Mouse (Mus musculus): ENCODE data around the gene 2210011C24Rik. TPM values are rescaled to one million over a fixed set of nuclear protein-coding genes. Genes with fewer than 3 reads are reported as not detected.

The 2210011C24Rik gene
- 1 to 10 TPM in 18 of 26 experiments, under 1 TPM in 2, not detected in 6; 0.49 to 7.5 (median 2.0) TPM for total RNA-seq (2018; cell fraction: chromatin; rRNA removed)
- 1 to 10 TPM; 1.4 to 9.1 (median 3.5) TPM for total RNA-seq (2018; cell fraction: cytosol; rRNA removed)
- 1 to 10 TPM in 21 of 26 experiments, under 1 TPM in 3, not detected in 2; 0.72 to 10.0 (median 2.1) TPM for total RNA-seq (2018; cell fraction: nucleus; rRNA removed)
- polyA plus RNA-seq (2018), result 1.9 to 5.2 TPM (median 2.9 TPM) in 3 replicates

GRCm38 (mm10) chr8:84011705-84012498 is at the start of gene 2210011C24Rik:
Gene 2210011C24Rik (minus strand): TSS chr8:84012171.
- Histone ChIP-seq H3K4me3 (ENCODE audit: inconsistent target) (peak within 1 kb of the TSS; percentile 30), H3K36me3 (ENCODE audit: inconsistent target) (no peaks in the 10 kb centered on the region), H3K79me2 (ENCODE audit: inconsistent target) (no peaks in the 10 kb centered on the region), H3K27ac (peak within 1 kb of the TSS; percentile 36; the same call in 1 of the 2 replicates)
- WGBS (ENCODE audit: missing documents), result 3% methylated on average over 40 of the region's 45 CpGs

- no peak overlapping the region for H3K27ac ChIP-seq
- no peak overlapping the region for H3K4me3 ChIP-seq (ENCODE audit: inconsistent target)
- H3K36me3 ChIP-seq (ENCODE audit: inconsistent target), result no peaks in the 10 kb centered on the region
- WGBS (ENCODE audit: missing documents), result 100% methylated on average over 2 of the region's 2 CpGs
- H3K79me2 ChIP-seq (ENCODE audit: inconsistent target), result no peaks in the 10 kb centered on the region
Observed at GRCm38 (mm10) chr8:84060245-84060644, 48.3 kb upstream of the 2210011C24Rik start.

DNA sequence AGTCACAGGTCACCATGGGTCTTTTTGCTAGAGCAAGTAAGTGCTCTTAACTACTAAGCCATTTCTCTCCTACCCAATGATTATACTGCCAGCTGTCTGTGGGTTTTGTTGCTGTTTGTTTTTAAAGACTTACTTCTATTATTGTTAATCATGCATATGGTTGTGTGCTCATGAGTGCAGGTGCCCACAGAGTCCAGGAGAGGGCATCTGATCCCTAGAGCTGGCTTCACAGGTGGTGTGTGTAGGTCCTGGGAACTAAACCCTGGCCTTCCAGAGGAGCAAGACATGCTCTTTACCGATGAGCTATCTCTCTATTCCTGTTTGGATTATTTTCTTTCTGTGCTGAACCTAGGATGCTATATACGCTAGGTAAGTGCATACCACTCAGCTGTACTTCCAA is 47.3 kb upstream of the 2210011C24Rik start:
- Histone ChIP-seq H3K27ac (no peak overlapping the region), H3K36me3 (ENCODE audit: inconsistent target) (no peaks in the 10 kb centered on the region), H3K79me2 (ENCODE audit: inconsistent target) (no peaks in the 10 kb centered on the region), H3K4me3 (ENCODE audit: inconsistent target) (no peak overlapping the region)
- 81% methylated on average over 2 of the region's 2 CpGs for WGBS (ENCODE audit: missing documents)

GRCm38 (mm10) chr8:84057827-84058226 is 45.9 kb upstream of the 2210011C24Rik start:
- H3K27ac ChIP-seq, result no peak overlapping the region
- 100% methylated on average over 1 of the region's 1 CpGs for WGBS (ENCODE audit: missing documents)
- no peaks in the 10 kb centered on the region for H3K36me3 ChIP-seq (ENCODE audit: inconsistent target)
- H3K79me2 ChIP-seq (ENCODE audit: inconsistent target), result no peaks in the 10 kb centered on the region
- H3K4me3 ChIP-seq (ENCODE audit: inconsistent target), result no peak overlapping the region

GRCm38 (mm10) chr8:84053229-84053628 is 41.3 kb upstream of the 2210011C24Rik start:
- Histone ChIP-seq H3K4me3 (ENCODE audit: inconsistent target) (no peak overlapping the region), H3K27ac (no peak overlapping the region), H3K79me2 (ENCODE audit: inconsistent target) (no peaks in the 10 kb centered on the region), H3K36me3 (ENCODE audit: inconsistent target) (no peaks in the 10 kb centered on the region)
- 94% methylated on average over 5 of the region's 5 CpGs for WGBS (ENCODE audit: missing documents)

GRCm38 (mm10) chr8:84052746-84053145 is 40.8 kb upstream of the 2210011C24Rik start:
- WGBS (ENCODE audit: missing documents), result 64% methylated on average over 3 of the region's 3 CpGs
- no peaks in the 10 kb centered on the region for H3K36me3 ChIP-seq (ENCODE audit: inconsistent target)
- no peak overlapping the region for H3K4me3 ChIP-seq (ENCODE audit: inconsistent target)
- H3K79me2 ChIP-seq (ENCODE audit: inconsistent target), result no peaks in the 10 kb centered on the region
- no peak overlapping the region for H3K27ac ChIP-seq

GRCm38 (mm10) chr8:84048171-84048570 is 36.2 kb upstream of the 2210011C24Rik start:
- 94% methylated on average over 5 of the region's 5 CpGs for WGBS (ENCODE audit: missing documents)

DNA sequence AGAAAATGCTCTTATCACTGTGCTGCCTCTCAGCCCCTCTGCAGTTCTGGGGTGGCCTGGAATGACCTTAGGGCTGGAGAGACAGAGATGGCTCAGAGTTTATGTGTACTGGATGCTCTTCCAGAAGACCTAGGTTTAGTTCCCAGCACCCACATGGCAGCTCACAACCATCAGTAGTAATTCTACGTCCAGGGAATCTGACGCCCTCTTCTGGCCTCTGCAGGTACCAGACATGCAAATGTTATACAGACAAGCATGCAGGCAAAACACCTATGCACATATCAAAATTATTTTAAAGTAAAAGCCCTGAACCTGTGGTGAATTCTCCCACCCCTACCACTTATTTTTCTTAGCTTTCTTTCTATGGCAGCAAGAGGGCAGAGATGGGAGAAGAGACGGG is 34.5 kb upstream of the 2210011C24Rik start:
- H3K4me3 ChIP-seq (ENCODE audit: inconsistent target), result no peak overlapping the region
- H3K79me2 ChIP-seq (ENCODE audit: inconsistent target), result no peaks in the 10 kb centered on the region
- 96% methylated on average over 3 of the region's 3 CpGs for WGBS (ENCODE audit: missing documents)
- H3K36me3 ChIP-seq (ENCODE audit: inconsistent target), result no peaks in the 10 kb centered on the region
- H3K27ac ChIP-seq, result no peak overlapping the region

More at GRCm38 (mm10) chr8:84048171-84048570, 36.2 kb upstream of the 2210011C24Rik start:
- Histone ChIP-seq H3K4me3 (ENCODE audit: inconsistent target) (no peak overlapping the region), H3K36me3 (ENCODE audit: inconsistent target) (no peaks in the 10 kb centered on the region), H3K79me2 (ENCODE audit: inconsistent target) (no peaks in the 10 kb centered on the region), H3K27ac (no peak overlapping the region)

- Histone ChIP-seq H3K4me3 (ENCODE audit: inconsistent target) (no peak within 1 kb of the TSS), H3K27ac (no peak within 1 kb of the TSS), H3K36me3 (ENCODE audit: inconsistent target) (no peaks in the 10 kb centered on the region), H3K79me2 (ENCODE audit: inconsistent target) (no peaks in the 10 kb centered on the region)
- 80% methylated on average over 6 of the region's 9 CpGs for WGBS (ENCODE audit: missing documents)
Observed at GRCm38 (mm10) chr8:84044900-84045299, 32.9 kb upstream of the 2210011C24Rik start, which contains the start of gene Rln3. Gene Rln3 (minus strand): TSS chr8:84045000.

DNA sequence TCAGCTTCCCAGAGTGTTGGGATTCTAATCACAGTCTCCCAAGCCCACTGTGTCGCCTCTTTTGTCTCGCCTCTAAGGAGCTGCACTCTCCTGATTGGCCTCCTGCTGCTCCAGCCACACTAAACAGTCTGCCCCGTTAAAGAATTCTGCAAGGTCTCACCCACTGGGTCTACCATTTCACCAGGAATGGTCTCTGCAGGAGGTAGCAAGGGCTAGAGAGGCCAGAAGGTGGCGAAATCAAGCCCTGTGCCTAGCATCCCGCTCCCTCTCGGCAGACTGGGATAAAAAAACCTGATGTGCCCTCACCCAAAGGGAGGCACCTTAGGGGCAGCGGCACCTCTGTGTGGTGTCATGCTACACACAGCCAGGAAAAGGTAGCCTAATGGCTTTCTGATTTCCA is 32.1 kb upstream of the 2210011C24Rik start:
- Histone ChIP-seq H3K36me3 (ENCODE audit: inconsistent target) (no peaks in the 10 kb centered on the region), H3K4me3 (ENCODE audit: inconsistent target) (no peak overlapping the region), H3K27ac (no peak overlapping the region), H3K79me2 (ENCODE audit: inconsistent target) (no peaks in the 10 kb centered on the region)
- WGBS (ENCODE audit: missing documents), result 92% methylated on average over 7 of the region's 7 CpGs

GRCm38 (mm10) chr8:84042948-84043342 is 31.0 kb upstream of the 2210011C24Rik start:
- Histone ChIP-seq H3K27ac (no peak overlapping the region), H3K36me3 (ENCODE audit: inconsistent target) (no peaks in the 10 kb centered on the region), H3K79me2 (ENCODE audit: inconsistent target) (no peaks in the 10 kb centered on the region), H3K4me3 (ENCODE audit: inconsistent target) (no peak overlapping the region)
- 50% methylated on average over 12 of the region's 12 CpGs for WGBS (ENCODE audit: missing documents)

GRCm38 (mm10) chr8:84042066-84042947 is 30.3 kb upstream of the 2210011C24Rik start, which contains the start of gene Il27ra:
Gene Il27ra (minus strand): TSS chr8:84042589.
- WGBS (ENCODE audit: missing documents), result 2% methylated on average over 39 of the region's 40 CpGs
- no peak within 1 kb of the TSS for H3K27ac ChIP-seq
- no peaks in the 10 kb centered on the region for H3K36me3 ChIP-seq (ENCODE audit: inconsistent target)
- H3K4me3 ChIP-seq (ENCODE audit: inconsistent target), result no peak within 1 kb of the TSS
- H3K79me2 ChIP-seq (ENCODE audit: inconsistent target), result no peaks in the 10 kb centered on the region

DNA sequence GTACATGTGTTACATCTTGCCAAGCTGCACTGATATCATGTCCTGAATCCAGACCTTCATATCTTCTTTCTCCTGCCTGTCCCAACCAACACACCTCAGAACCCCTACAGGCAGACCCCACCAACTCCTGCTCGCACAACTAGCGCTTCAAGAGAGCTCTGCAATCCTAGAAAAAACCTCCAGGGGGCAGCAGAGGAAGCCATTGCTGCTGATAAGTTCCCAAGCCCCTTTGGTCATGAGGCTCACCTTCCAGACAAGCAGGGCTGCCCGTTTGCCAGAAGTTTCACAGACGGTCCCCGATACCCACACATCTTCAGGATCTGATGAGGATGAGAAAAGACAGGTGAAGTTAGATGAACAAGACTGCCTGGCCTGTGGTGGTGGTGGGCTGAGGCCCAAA is 27.1 kb upstream of the 2210011C24Rik start:
- H3K27ac ChIP-seq, result no peak overlapping the region
- 13% methylated on average over 5 of the region's 5 CpGs for WGBS (ENCODE audit: missing documents)
- H3K4me3 ChIP-seq (ENCODE audit: inconsistent target), result no peak overlapping the region
- no peaks in the 10 kb centered on the region for H3K36me3 ChIP-seq (ENCODE audit: inconsistent target)
- H3K79me2 ChIP-seq (ENCODE audit: inconsistent target), result no peaks in the 10 kb centered on the region

GRCm38 (mm10) chr8:84038015-84038414 is 26.0 kb upstream of the 2210011C24Rik start:
- no peaks in the 10 kb centered on the region for H3K79me2 ChIP-seq (ENCODE audit: inconsistent target)
- no peak overlapping the region for H3K27ac ChIP-seq
- no peaks in the 10 kb centered on the region for H3K36me3 ChIP-seq (ENCODE audit: inconsistent target)
- 96% methylated on average over 4 of the region's 5 CpGs for WGBS (ENCODE audit: missing documents)
- H3K4me3 ChIP-seq (ENCODE audit: inconsistent target), result no peak overlapping the region

Data from macrophage (primary cell).